Mouse (Mus musculus): ENCODE results near the gene Nat14.

GRCm38 (mm10) chr7:4895186-4895585 lies 26.6 kb upstream of the Nat14 start:
- TF ChIP-seq POLR2A (IDR thresholded peaks at IDR 0.05; ENCODE audit: insufficient read depth, low read length) (no peak), CTCF (IDR thresholded peaks at IDR 0.05; ENCODE audit: low read depth, low read length) (no peak)

All from ES-Bruce4 (cell line).